Mouse (Mus musculus): ENCODE results near the gene Gm5152.
"Not testable (repeated sequence)": the region's sequence is repeated elsewhere in the genome, so short reads cannot be mapped to it uniquely, and the experiment has no call there.

Gene Gm5152

DNA sequence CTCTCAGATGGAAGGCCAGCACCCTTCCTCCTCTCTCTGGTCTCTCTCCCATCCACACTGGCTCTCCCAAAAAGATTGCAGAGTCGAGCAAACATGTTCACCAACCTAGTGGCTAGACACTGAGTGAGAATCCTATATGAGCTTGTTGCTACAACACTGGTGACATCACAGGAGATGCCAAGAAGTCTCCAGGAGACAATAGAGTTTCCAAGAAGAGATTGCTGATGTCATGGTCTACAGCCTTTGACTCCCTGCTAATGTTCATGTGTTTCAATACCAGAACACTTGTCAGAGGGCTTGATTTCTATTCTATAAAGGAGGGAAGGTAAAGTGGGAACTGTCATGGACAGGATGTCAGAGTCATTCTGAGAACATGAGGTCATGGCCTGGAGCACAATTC is at the start of gene Gm5152:
Gene Gm5152, minus strand, starts transcription at position 101 of the 400 bp plus-strand sequence.
- DNase-seq (ENCODE audit: extremely low read depth, insufficient read length, low spot score), result not testable (repeated sequence)

DNA sequence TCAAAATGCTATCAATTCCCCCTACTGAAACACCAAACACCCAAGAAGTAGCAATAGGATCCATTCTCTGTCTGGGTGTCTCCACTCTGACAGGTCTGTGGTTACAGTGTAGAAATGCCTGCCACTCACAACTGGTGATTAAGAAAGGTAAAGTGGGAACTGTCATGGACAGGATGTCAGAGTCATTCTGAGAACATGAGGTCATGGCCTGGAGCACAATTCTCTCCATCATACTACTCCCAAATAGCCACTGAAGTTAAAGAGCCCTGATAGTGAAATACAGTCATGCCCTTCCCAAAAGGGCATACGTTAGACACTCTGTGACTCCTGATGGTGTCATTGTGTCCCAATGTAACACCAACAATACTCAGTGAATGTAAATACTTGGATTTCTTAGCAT is 8.4 kb upstream of the Gm5152 start:
- DNase-seq (ENCODE audit: extremely low read depth, insufficient read length, low spot score), result not testable (repeated sequence)

DNA sequence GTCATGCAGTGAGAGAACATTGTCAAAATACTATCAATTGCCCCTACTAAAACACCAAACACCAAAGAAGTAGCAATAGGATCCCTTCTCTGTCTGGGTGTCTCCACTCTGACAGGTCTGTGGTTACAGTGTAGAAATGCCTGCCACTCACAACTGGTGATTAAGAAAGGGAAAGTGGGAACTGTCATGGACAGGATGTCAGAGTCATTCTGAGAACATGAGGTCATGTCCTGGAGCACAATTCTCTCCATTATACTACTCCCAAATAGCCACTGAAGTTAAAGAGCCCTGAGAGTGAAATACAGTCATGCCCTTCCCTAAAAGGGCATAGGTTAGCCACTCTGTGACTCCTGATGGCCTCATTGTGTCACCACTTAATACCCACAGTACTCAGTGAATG is 556 bp downstream of the Gm5152 start:
- DNase-seq (ENCODE audit: extremely low read depth, insufficient read length, low spot score), result not testable (repeated sequence)

DNA sequence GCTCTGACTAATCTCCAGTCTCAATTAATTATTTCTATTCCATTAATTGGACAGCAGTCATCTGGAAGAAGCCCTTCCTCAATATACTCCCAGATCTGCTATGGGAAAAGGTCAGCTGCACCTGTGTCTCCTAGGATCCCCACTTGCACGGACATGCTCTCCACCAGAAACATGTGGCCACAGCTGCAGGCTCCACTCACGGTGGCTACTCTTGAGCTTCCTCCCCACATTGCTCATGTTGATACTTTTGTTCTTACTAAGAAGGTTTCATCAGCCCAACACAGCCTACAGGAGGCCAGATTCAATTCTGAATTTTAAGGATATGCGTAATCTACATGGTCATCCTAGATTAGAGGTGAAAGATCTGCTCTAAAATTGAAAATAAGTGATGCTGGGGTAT is 5.9 kb downstream of the Gm5152 start:
- not testable (repeated sequence) for DNase-seq (ENCODE audit: extremely low read depth, insufficient read length, low spot score)

DNA sequence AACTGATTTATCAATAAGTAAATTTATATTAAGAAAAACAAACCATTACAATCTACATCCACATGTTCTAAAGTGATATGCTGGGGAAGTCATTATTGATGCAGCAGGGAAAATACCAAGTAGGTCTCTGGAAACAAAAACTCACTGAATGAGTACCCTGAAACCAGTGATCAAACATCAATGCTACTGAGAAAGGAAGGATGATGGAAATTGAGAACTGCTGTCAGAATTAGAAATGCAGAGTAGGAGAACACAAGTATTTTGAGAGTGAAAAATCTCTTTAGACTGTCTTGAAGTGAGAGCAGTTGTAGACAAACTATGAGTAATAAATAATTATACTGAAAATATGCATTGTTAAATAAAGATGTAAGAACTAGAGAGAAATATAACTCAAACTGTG is 26.0 kb downstream of the Gm5152 start:
- DNase-seq (ENCODE audit: extremely low read depth, insufficient read length, low spot score), result no peak

DNA sequence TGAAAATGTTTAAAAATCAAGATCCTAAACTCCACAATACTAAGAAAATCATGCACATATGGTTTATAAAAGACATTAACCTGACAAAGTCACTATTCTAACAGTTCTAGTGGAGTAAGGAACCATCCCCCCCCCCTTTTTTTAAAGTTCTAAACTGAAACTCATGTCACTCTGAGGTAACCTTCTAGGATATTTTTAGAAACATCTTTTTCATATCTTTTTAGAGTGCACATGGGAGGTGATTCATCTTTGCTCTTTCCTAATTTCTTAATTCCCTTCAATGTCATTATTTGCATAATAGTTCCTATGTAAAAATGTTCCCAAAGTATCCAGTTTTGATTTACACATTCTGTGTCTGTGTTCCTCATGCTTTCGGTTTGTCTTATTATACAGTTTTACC is 43.3 kb downstream of the Gm5152 start:
- DNase-seq (ENCODE audit: extremely low read depth, insufficient read length, low spot score), result no peak

DNA sequence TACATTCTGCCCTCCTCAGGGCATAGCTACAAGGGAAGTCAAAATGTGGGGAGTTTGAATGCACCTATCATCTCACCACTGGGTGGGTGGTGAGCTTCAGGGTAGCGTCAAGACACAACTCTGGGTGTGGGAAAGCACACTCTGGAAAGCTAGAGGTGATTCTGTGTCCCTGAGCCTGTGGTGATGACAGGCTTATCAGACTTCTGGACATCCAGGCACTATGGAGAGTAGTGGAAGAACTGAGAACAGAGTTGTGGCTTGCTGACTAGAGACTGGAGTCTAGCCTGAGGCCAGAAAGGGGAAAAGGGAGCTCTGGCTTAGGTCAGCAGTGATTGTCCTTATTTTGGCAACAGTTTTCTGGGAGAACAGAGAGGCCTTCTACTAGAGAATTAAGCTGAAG is 49.4 kb downstream of the Gm5152 start:
- no peak for DNase-seq (ENCODE audit: extremely low read depth, insufficient read length, low spot score)
